In genomic region chr1:88699856-88700791, GRCm38 (mm10) we compare ENCODE assay signal across 7 mouse cellular contexts. TPM values are rescaled to one million over a fixed set of nuclear protein-coding genes. Genes with fewer than 3 reads are reported as not detected.
DNase-seq lines count a peak whose midpoint lies in the region; ATAC-seq lines count a peak whose summit lies in the region.

No protein-coding gene starts in this region.

- WGBS in embryonic facial prominence, embryonic 11.5 days, result 5% methylated on average over 25 of the region's 25 CpGs
- WGBS in limb, embryonic 13.5 days, result 3% methylated on average over 25 of the region's 25 CpGs
- whole genome bisulfite sequencing in midbrain, embryonic 15.5 days, result 5% methylated on average over 25 of the region's 25 CpGs

- H3K27me3 ChIP-seq in embryonic facial prominence, embryonic 11.5 days (ENCODE audit: control insufficient read depth, insufficient read depth, low read length), result no peaks in the 10 kb centered on the region
- no peaks in the 10 kb centered on the region for H3K27me3 ChIP-seq in limb, embryonic 13.5 days
- H3K27me3 ChIP-seq in midbrain, embryonic 15.5 days (replicated peaks), result no peaks in the 10 kb centered on the region

- no peaks in the 10 kb centered on the region for H3K4me1 ChIP-seq in embryonic facial prominence, embryonic 11.5 days (ENCODE audit: control insufficient read depth, insufficient read depth, low read length)
- peaks cover 30% of the 10 kb centered on the region for H3K4me1 ChIP-seq in limb, embryonic 13.5 days
- peaks cover 27% of the 10 kb centered on the region for H3K4me1 ChIP-seq in midbrain, embryonic 15.5 days

- H3K4me3 ChIP-seq in embryonic facial prominence, embryonic 11.5 days (ENCODE audit: low read depth, low read length), result peak overlapping the region; percentile 78
- H3K4me3 ChIP-seq in limb, embryonic 13.5 days, result peak overlapping the region; percentile 84
- H3K4me3 ChIP-seq in midbrain, embryonic 15.5 days, result peak overlapping the region; percentile 66

- H3K4me2 ChIP-seq in embryonic facial prominence, embryonic 11.5 days (ENCODE audit: low read depth, low read length), result peak overlapping the region; percentile 84
- peak overlapping the region; percentile 90 for H3K4me2 ChIP-seq in limb, embryonic 13.5 days (replicated peaks)
- H3K4me2 ChIP-seq in midbrain, embryonic 15.5 days, result peak overlapping the region; percentile 81

- no peak; the same call in 1 of the 2 replicates for ATAC-seq in embryonic facial prominence, embryonic 11.5 days (replicated peaks; ENCODE audit: insufficient number of reproducible peaks, low FRiP score, low TSS enrichment, low read depth)
- ATAC-seq in limb, embryonic 13.5 days (ENCODE audit: low FRiP score, low read depth), result no peak
- ATAC-seq in midbrain, embryonic 15.5 days (replicated peaks), result peak; percentile 32

- H3K27ac ChIP-seq in embryonic facial prominence, embryonic 11.5 days (replicated peaks; ENCODE audit: low read depth, low read length), result no peak overlapping the region
- H3K27ac ChIP-seq in limb, embryonic 13.5 days, result no peak overlapping the region
- peak overlapping the region; percentile 98 for H3K27ac ChIP-seq in midbrain, embryonic 15.5 days

- H3K9me3 ChIP-seq in embryonic facial prominence, embryonic 11.5 days (replicated peaks; ENCODE audit: control insufficient read depth, low read length), result no peaks in the 10 kb centered on the region
- no peaks in the 10 kb centered on the region for H3K9me3 ChIP-seq in limb, embryonic 13.5 days
- no peaks in the 10 kb centered on the region for H3K9me3 ChIP-seq in midbrain, embryonic 15.5 days

- peak; percentile 52 to 66 for DNase-seq in CD8-positive naive resting alpha-beta T cell, adult 2 months (ENCODE audit: low read depth in 2 of 2, low spot score in 2 of 2)
- DNase-seq in NIH3T3 (ENCODE audit: low read depth), result peak; percentile 60
- peak; percentile 72 for DNase-seq in embryonic facial prominence, embryonic 11.5 days (ENCODE audit: low spot score)
- peak; percentile 41 for DNase-seq in heart, postnatal 4 days
- peak; percentile 81 for DNase-seq in thymus, postnatal 4 days

- H3K36me3 ChIP-seq in embryonic facial prominence, embryonic 11.5 days (replicated peaks; ENCODE audit: control insufficient read depth, insufficient read depth, low read depth, low read length), result no peaks in the 10 kb centered on the region
- peaks cover 9% of the 10 kb centered on the region; the same call in 1 of the 2 replicates for H3K36me3 ChIP-seq in limb, embryonic 13.5 days
- 0 out of 2 replicates have a peak, but pooled peaks cover 13% of the 10 kb centered on the region for H3K36me3 ChIP-seq in midbrain, embryonic 15.5 days (replicated peaks)

- peak overlapping the region; percentile 85 for H3K9ac ChIP-seq in embryonic facial prominence, embryonic 11.5 days (replicated peaks; ENCODE audit: low read length)
- peak overlapping the region; percentile 88 for H3K9ac ChIP-seq in limb, embryonic 13.5 days
- H3K9ac ChIP-seq in midbrain, embryonic 15.5 days, result peak overlapping the region; percentile 92

RNA-seq across cellular contexts. Expression of gene Arl4c, which starts 1.9 kb away (rescaled TPM):
- 6.4 and 6.7 TPM in 2 replicates for polyA plus RNA-seq in embryonic facial prominence, embryonic 11.5 days (2014; fragmentation: Nextera tagmentation; extraction: Ambion mirVana)
- total RNA-seq in heart, postnatal 4 days (2021), result 10 to 100 TPM; 33.0 to 34.9 TPM
- polyA plus RNA-seq in limb, embryonic 13.5 days (2015; fragmentation: Nextera tagmentation; extraction: Ambion mirVana), result 10.2 and 11.5 TPM in 2 replicates
- 55.3 and 55.6 TPM in 2 replicates for polyA plus RNA-seq in midbrain, embryonic 15.5 days (2015; fragmentation: Nextera tagmentation; extraction: Ambion mirVana)
